Mouse (Mus musculus) cerebellum, adult 9-10 months (tissue): ENCODE measurements around the gene Cdk14.

ENCODE experiments used
- DNase-seq: peaks from one replicate; pipeline ENCODE4 v3.0.0; 2022

The Cdk14 gene

DNA sequence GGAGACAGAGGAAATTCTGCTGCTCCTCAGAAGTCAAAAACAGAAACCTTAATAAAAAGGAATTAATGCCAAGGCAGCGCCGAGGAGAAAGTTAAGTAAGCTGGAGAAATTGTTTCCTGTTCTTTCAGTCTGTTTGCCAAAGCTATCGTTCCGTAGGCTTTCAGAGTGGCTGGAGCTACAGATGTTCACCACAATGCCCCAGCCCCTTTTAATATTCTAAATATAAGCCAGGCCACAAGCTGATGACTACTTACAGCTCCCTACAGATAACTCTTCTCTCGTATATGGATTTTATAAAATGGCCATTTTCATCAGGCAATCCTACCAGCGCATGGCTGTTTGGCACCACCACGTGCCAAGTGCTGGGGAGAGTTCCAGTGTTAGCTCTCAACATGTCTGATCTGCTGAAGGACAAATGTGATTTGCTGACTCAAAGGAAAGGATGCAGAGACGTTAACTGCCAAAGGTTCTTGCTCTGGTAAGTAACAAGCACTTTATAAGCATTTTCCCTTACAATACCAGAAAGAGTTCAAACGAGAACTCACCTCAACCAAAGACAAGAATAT lies 106.8 kb downstream of the Cdk14 start:
- no peak for DNase-seq

DNA sequence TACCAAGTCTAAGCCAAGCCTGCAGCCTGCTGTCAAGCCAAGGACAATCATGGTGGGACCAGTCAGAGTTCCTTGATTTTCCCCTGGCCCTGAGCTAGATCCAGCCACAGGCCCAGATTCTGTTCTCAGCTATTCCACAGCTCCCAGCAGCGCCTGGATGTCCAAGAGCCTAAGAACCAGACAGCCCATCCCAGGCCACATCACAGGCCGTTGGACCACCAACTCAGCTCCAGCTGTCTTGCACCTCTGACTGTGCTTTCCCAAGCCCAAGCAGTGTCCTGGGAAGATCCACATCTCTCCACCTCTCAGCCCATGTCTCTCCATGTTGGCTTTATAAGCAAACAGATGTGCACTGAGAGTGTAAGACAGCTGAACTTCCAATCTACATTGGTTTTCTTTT lies 114.8 kb downstream of the Cdk14 start:
- no peak for DNase-seq

GRCm38 (mm10) chr5:5303102-5303670 lies 116.9 kb downstream of the Cdk14 start:
- no peak for DNase-seq

DNA sequence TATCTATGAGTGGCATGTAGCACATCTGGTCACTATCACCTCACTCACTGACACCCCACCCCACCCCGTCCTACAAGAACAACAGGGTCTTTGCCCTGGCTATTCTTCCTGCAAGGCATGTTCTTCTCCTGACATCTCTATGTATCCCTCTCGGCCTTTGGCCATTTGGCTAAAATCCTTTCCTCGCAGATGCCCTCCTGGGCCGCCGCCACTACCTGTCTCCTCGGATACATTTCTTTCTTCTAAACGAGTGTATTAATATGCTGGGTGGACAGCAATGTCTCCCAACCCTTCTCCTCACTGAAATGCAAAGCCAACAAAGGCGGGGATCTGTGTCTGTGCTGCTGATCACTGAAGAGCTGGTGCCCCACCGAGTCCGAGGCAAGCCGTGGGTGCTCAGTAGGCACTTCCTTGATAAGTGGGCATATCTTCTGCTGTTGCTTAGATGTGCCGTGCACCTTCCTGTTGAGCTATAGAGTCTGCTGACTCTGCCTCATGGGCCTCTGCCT lies 118.5 kb downstream of the Cdk14 start:
- DNase-seq, result peak; percentile 9

DNA sequence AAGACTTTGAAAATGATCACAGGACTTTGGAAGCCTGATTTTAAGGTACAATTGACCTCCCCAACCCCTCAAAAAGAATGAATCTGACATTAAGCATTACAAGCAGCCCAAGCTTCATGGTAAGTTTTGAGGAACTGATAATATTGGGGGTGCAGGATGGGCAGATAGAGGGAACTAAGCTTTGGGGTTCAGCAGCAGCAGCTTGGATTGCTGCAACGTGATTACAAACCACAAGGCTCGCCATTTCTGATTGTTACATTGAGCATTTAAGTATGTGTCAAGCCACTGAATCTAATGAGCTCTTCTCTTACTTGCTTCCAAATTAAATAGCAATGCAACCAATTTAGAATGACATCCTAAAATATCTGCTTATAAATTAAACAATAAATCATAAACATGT lies 119.1 kb downstream of the Cdk14 start:
- no peak for DNase-seq

DNA sequence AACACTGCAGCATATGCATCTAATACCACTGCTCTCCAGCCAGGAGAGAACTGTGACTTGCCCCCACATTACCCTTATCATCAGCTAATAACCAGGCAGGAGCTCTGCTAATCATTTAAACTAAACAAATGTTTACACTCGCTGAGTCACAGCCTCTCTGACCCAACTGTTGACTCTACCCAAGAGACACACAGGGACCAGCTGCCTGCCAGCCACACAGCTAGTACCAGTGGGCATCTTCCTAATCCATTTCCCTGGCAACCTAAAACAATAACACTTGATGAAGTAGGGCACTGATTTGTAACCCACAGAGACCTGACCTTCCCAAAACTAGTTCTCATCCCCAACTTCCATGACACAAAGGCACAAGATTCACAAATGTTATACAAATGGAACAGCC lies 119.8 kb downstream of the Cdk14 start:
- DNase-seq, result no peak

GRCm38 (mm10) chr5:5297222-5297621 lies 122.9 kb downstream of the Cdk14 start:
- no peak for DNase-seq

- no peak for DNase-seq
These were observed 123.3 kb downstream of the Cdk14 start for GRCm38 (mm10) chr5:5296773-5297172.

GRCm38 (mm10) chr5:5292830-5293542 lies 127.1 kb downstream of the Cdk14 start:
- DNase-seq, result no peak

DNA sequence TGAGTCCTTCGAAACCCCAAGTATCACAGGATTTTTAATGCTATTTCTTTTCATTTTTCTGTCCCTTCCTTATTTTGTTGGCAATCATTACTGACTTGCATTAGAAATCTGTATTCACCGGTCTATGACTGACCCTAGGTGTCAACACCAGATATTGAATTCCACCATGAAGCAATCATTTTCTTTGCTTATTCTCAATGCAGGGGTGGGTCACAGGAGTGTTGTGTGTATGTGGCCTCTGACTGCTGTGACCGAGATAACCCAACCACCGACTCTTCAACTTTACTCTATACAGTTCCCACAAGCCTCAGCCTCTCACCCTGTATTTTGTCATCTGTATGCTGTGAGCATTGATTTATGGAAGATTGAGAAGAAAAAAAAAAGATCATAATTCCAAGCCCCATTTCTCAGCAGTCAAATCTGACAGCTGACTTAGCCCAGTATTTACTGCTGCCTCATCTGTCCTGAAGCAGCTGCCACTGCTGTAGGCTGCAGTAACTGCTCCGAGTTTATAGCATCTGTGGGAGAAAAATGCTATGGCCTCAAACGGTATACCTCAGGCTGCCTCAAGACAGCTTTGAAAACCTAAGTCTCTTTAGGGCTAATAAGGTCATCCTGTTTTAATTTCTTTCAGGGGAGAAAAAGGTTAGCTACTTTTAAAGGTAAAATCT lies 128.7 kb downstream of the Cdk14 start:
- DNase-seq, result no peak

GRCm38 (mm10) chr5:5290714-5291113 lies 129.4 kb downstream of the Cdk14 start:
- DNase-seq, result no peak

- DNase-seq, result no peak
These were observed 134.2 kb downstream of the Cdk14 start for GRCm38 (mm10) chr5:5285876-5286275.

GRCm38 (mm10) chr5:5284531-5284930 lies 135.6 kb downstream of the Cdk14 start:
- no peak for DNase-seq

DNA sequence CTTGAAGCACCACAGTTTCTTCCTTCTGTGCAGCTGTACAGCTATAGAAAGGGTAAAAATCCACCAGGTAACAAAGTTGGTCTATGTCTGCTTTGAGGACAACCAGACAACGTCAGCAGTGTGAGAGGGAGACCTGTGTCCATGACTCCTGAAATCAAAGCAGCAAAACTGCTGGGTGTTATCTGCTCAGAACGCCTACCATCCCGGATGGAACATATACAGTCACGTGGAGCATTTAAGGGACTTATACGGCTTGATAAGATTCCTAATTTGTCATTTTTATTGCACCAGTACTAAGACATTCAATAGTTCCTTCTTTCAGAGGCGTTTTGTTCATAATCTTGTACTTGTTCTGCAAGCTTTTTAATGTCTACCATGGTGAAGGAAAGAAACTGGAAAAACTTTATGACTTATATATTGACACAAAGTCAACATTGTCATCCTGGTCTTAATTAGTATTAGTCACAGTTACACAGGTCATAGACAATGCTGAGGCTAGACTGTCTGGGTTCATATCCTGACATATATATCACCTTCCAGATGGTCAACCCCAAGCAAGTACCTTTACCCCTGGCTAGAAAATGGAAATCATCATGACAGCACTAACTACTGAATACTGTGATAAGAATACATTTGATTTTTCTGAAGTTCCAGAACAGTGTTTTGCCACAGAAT lies 136.2 kb downstream of the Cdk14 start:
- DNase-seq, result no peak

DNA sequence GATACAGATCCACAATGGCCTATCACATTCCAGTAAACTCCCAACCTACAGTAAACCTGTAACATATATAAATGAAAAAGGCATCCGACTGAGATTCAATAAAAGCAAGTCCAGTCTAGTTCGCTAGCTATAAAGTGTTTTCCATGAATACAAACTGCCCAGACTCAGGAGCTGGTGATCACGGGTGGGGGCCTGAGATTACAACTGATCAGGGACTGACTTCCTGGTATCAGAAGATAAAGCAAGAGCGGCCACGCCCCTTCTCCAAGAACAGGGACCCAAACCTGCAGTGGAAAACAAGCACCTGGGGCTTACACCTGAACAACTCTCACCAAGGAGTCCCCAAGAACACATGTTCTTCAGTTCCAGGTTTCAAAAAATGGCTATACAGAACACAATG lies 137.7 kb downstream of the Cdk14 start:
- no peak for DNase-seq

GRCm38 (mm10) chr5:5275321-5275720 lies 144.8 kb downstream of the Cdk14 start:
- no peak for DNase-seq

DNA sequence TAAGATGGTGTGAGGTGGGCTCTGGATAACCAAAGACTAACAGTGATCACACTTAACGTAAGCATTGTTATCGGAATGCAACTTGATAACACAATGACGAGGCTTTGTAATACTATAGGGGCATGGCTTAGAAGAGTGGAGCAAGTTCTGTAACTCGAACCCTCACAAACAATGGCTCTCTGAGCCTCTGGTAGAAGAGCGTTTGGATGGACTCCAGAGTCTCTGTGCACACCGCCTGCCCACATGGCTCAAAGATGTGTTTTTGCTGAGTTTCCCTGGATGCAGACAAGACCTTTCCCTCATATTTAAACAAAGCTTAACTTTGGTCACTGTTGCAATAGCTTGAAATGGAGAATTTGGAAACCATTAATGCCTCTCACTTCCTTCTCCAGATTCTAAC lies 145.8 kb downstream of the Cdk14 start:
- DNase-seq, result no peak

DNA sequence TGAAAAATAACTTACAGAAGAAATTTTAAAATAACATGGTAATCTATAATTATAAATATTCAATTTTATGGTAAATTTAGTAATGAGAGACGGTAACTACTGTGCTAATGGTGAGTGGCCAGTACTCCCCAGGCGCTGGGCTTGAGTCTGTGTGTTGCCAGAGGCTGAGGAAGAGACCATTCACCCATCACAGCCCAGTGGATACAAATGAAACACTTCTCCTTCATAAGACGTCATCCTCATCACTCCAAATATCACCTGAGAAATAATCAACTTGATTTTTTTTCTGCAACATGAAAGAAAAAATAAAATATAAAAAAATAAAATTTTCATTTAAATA lies 153.4 kb downstream of the Cdk14 start:
- DNase-seq, result no peak

DNA sequence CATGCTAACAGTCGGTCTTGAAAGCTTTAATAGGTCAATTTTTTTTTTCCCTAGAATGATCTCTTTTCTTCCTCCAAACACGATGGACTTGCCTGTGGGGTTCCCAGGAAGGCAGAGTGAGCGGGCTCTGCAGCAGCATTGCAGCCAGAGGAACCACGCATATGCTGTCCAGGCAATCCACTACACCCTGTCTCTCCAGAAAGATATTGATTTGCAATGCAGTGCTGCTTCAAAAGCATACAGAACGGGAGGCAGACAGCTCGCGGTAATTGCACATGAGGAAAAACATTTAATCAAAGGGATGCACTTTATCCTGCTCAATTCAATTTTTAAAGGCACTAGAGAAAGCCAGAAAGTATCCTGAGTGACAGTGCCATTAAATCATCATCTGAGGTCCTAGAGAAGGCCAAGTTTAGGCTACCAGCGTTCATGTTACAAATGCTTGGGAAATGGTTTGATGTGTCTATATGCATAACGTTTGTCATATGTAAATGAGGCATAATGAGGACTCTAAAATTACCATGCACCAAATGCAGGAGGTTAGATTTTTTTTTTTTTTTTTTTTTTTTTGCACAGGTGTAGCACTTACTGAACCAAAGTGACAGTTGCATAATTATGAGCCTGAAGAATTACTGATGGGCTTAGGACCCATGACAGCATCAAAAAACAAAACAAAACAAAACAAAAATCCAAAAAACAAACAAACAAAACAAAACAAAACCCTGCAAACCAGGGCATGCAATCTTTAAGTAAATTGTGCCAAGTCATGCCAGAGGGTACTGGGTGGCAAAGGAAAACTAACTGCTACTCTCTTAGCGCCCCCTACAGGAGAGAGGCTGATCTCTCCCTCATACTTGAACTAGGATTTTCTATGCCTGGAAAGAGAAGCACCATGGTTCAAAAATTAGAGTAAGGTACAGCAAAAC lies 154.0 kb downstream of the Cdk14 start:
- peak; percentile 54 for DNase-seq

- no peak for DNase-seq
These were observed 154.7 kb downstream of the Cdk14 start for GRCm38 (mm10) chr5:5265401-5265841.

DNA sequence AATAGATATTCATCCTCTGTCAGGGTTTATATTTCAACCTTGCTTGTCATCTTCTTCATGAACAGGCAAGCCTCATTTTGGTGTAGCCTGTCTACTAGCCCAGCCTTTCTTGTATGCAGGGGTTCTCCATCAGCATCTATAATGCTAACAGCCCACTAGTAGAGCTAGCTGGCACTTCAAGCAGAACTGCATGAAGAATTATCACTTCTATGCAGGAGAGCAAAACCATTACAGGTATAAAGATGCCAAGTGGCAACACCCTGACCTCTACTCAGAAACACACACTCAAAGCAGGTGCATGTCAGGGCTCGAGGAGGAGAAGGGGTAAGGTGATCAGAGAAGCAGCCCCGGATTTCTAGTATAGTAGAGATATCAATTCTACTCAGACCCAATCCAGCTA lies 155.4 kb downstream of the Cdk14 start:
- DNase-seq, result no peak

- DNase-seq, result no peak
These were observed 158.3 kb downstream of the Cdk14 start for GRCm38 (mm10) chr5:5261725-5262296.
